Mouse (Mus musculus): ENCODE measurements around the gene Osbpl10. TPM values are rescaled to one million over a fixed set of nuclear protein-coding genes. Genes with fewer than 3 reads are reported as not detected.
"Not testable (repeated sequence)": the region's sequence is repeated elsewhere in the genome, so short reads cannot be mapped to it uniquely, and the experiment has no call there.

Gene Osbpl10
- polyA plus RNA-seq, 1 experiment: 7.0 TPM

- TF ChIP-seq POLR2A (IDR thresholded peaks at IDR 0.05; ENCODE audit: low read depth, low read length) (no peak), CTCF (conservative IDR thresholded peaks at IDR 0.05; ENCODE audit: insufficient read depth, insufficient read length, low read depth, low read length) (no peak)
- Histone ChIP-seq H3K27ac (ENCODE audit: insufficient read depth, low read depth, low read length) (no peak overlapping the region), H3K36me3 (ENCODE audit: control insufficient read depth, insufficient read depth, low read length) (no peaks in the 10 kb centered on the region), H3K4me3 (ENCODE audit: insufficient read depth, low read depth, low read length) (no peak overlapping the region), H3K27me3 (replicated peaks; ENCODE audit: control insufficient read depth, insufficient read depth, low read length) (no peaks in the 10 kb centered on the region), H3K4me1 (ENCODE audit: control insufficient read depth, insufficient read depth, low read length) (no peaks in the 10 kb centered on the region)
- WGBS: 87% methylated on average over 4 of the region's 4 CpGs
- DNase-seq: no peak
Measured at GRCm38 (mm10) chr9:115030581-115030980, 52.2 kb downstream of the Osbpl10 start.

- DNase-seq; H3K4me3 ChIP-seq (ENCODE audit: insufficient read depth, low read depth, low read length); H3K36me3 ChIP-seq (ENCODE audit: control insufficient read depth, insufficient read depth, low read length); H3K27me3 ChIP-seq (replicated peaks; ENCODE audit: control insufficient read depth, insufficient read depth, low read length); H3K27ac ChIP-seq (ENCODE audit: insufficient read depth, low read depth, low read length); H3K4me1 ChIP-seq (ENCODE audit: control insufficient read depth, insufficient read depth, low read length): not testable (repeated sequence)
- WGBS: 100% methylated on average over 1 of the region's 1 CpGs
Measured at GRCm38 (mm10) chr9:115031046-115031445, 52.7 kb downstream of the Osbpl10 start.

GRCm38 (mm10) chr9:115032786-115033185 is 54.4 kb downstream of the Osbpl10 start:
- Histone ChIP-seq H3K36me3 (ENCODE audit: control insufficient read depth, insufficient read depth, low read length) (no peaks in the 10 kb centered on the region), H3K27me3 (replicated peaks; ENCODE audit: control insufficient read depth, insufficient read depth, low read length) (no peaks in the 10 kb centered on the region), H3K4me3 (ENCODE audit: insufficient read depth, low read depth, low read length) (no peak overlapping the region), H3K27ac (ENCODE audit: insufficient read depth, low read depth, low read length) (no peak overlapping the region), H3K4me1 (ENCODE audit: control insufficient read depth, insufficient read depth, low read length) (no peaks in the 10 kb centered on the region)
- WGBS: 94% methylated on average over 7 of the region's 7 CpGs
- TF ChIP-seq POLR2A (IDR thresholded peaks at IDR 0.05; ENCODE audit: low read depth, low read length) (no peak), CTCF (conservative IDR thresholded peaks at IDR 0.05; ENCODE audit: insufficient read depth, insufficient read length, low read depth, low read length) (no peak)
- no peak for DNase-seq

- no peak overlapping the region for H3K4me3 ChIP-seq (ENCODE audit: insufficient read depth, low read depth, low read length)
- no peak overlapping the region for H3K27ac ChIP-seq (ENCODE audit: insufficient read depth, low read depth, low read length)
- WGBS: 73% methylated on average over 6 of the region's 6 CpGs
- H3K27me3 ChIP-seq (replicated peaks; ENCODE audit: control insufficient read depth, insufficient read depth, low read length): no peaks in the 10 kb centered on the region
- H3K36me3 ChIP-seq (ENCODE audit: control insufficient read depth, insufficient read depth, low read length): no peaks in the 10 kb centered on the region
- no peaks in the 10 kb centered on the region for H3K4me1 ChIP-seq (ENCODE audit: control insufficient read depth, insufficient read depth, low read length)
- DNase-seq: no peak
- no peak for TF ChIP-seq CTCF (conservative IDR thresholded peaks at IDR 0.05; ENCODE audit: insufficient read depth, insufficient read length, low read depth, low read length)
- TF ChIP-seq POLR2A (IDR thresholded peaks at IDR 0.05; ENCODE audit: low read depth, low read length): no peak
Measured at GRCm38 (mm10) chr9:115034271-115034670, 55.9 kb downstream of the Osbpl10 start.

- Histone ChIP-seq H3K4me1 (ENCODE audit: control insufficient read depth, insufficient read depth, low read length) (no peaks in the 10 kb centered on the region), H3K4me3 (ENCODE audit: insufficient read depth, low read depth, low read length) (no peak overlapping the region), H3K27me3 (replicated peaks; ENCODE audit: control insufficient read depth, insufficient read depth, low read length) (no peaks in the 10 kb centered on the region), H3K36me3 (ENCODE audit: control insufficient read depth, insufficient read depth, low read length) (no peaks in the 10 kb centered on the region), H3K27ac (ENCODE audit: insufficient read depth, low read depth, low read length) (no peak overlapping the region)
- no peak for DNase-seq
- TF ChIP-seq POLR2A (IDR thresholded peaks at IDR 0.05; ENCODE audit: low read depth, low read length) (no peak), CTCF (conservative IDR thresholded peaks at IDR 0.05; ENCODE audit: insufficient read depth, insufficient read length, low read depth, low read length) (no peak)
- 74% methylated on average over 7 of the region's 7 CpGs for WGBS
Measured at GRCm38 (mm10) chr9:115034788-115035187, 56.4 kb downstream of the Osbpl10 start.

GRCm38 (mm10) chr9:115038215-115038614 is 59.8 kb downstream of the Osbpl10 start:
- Histone ChIP-seq H3K27ac (ENCODE audit: insufficient read depth, low read depth, low read length) (no peak overlapping the region), H3K36me3 (ENCODE audit: control insufficient read depth, insufficient read depth, low read length) (no peaks in the 10 kb centered on the region), H3K4me1 (ENCODE audit: control insufficient read depth, insufficient read depth, low read length) (no peaks in the 10 kb centered on the region), H3K4me3 (ENCODE audit: insufficient read depth, low read depth, low read length) (no peak overlapping the region), H3K27me3 (replicated peaks; ENCODE audit: control insufficient read depth, insufficient read depth, low read length) (no peaks in the 10 kb centered on the region)
- TF ChIP-seq POLR2A (IDR thresholded peaks at IDR 0.05; ENCODE audit: low read depth, low read length) (no peak), CTCF (conservative IDR thresholded peaks at IDR 0.05; ENCODE audit: insufficient read depth, insufficient read length, low read depth, low read length) (no peak)
- 52% methylated on average over 14 of the region's 14 CpGs for WGBS
- no peak for DNase-seq

GRCm38 (mm10) chr9:115038686-115039085 is 60.3 kb downstream of the Osbpl10 start:
- Histone ChIP-seq H3K4me1 (ENCODE audit: control insufficient read depth, insufficient read depth, low read length) (no peaks in the 10 kb centered on the region), H3K27ac (ENCODE audit: insufficient read depth, low read depth, low read length) (no peak overlapping the region), H3K4me3 (ENCODE audit: insufficient read depth, low read depth, low read length) (no peak overlapping the region), H3K27me3 (replicated peaks; ENCODE audit: control insufficient read depth, insufficient read depth, low read length) (no peaks in the 10 kb centered on the region), H3K36me3 (ENCODE audit: control insufficient read depth, insufficient read depth, low read length) (no peaks in the 10 kb centered on the region)
- TF ChIP-seq POLR2A (IDR thresholded peaks at IDR 0.05; ENCODE audit: low read depth, low read length) (no peak), CTCF (conservative IDR thresholded peaks at IDR 0.05; ENCODE audit: insufficient read depth, insufficient read length, low read depth, low read length) (no peak)
- 91% methylated on average over 9 of the region's 9 CpGs for WGBS
- no peak for DNase-seq

- Histone ChIP-seq H3K27ac (ENCODE audit: insufficient read depth, low read depth, low read length) (no peak overlapping the region), H3K4me1 (ENCODE audit: control insufficient read depth, insufficient read depth, low read length) (no peaks in the 10 kb centered on the region), H3K4me3 (ENCODE audit: insufficient read depth, low read depth, low read length) (no peak overlapping the region), H3K36me3 (ENCODE audit: control insufficient read depth, insufficient read depth, low read length) (no peaks in the 10 kb centered on the region), H3K27me3 (replicated peaks; ENCODE audit: control insufficient read depth, insufficient read depth, low read length) (no peaks in the 10 kb centered on the region)
- WGBS: 79% methylated on average over 7 of the region's 7 CpGs
- no peak for TF ChIP-seq CTCF (conservative IDR thresholded peaks at IDR 0.05; ENCODE audit: insufficient read depth, insufficient read length, low read depth, low read length)
- no peak for TF ChIP-seq POLR2A (IDR thresholded peaks at IDR 0.05; ENCODE audit: low read depth, low read length)
- DNase-seq: no peak
Measured at GRCm38 (mm10) chr9:115039245-115039644, 60.9 kb downstream of the Osbpl10 start.
